Mouse (Mus musculus) skeletal muscle tissue, adult 2 months (tissue): ENCODE measurements at regions not wholly inside any gene's neighbourhood (a gene's known extent, or its start where the extent isn't known, plus 50 kb on each side); places are given as distances from the start of the nearest gene placed in this dataset.

Experiments
- DNase-seq: peaks from one replicate; pipeline ENCODE4 v3.0.0-alpha.2; 2012; ENCODE audit warnings: low read depth, low spot score

DNA sequence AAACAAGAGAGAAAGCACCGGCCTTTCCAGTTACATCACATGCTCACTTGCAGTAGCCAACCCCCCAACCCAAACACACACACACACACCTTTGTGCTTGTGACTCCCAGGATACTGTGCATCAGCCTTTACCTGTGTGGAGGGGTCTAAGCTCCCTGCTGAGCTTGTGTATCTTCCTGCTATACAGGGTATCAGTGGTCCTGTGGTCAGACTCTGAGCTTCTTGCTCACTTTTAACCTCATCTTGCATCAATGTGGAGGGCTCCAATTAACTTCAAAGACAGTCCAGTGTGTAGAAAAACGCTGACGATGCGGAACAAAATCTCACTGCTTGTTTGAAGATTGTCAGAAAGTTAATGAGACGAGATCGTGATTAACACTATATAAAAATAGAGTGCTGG is 71.4 kb upstream of the Gypa start:
- DNase-seq: no peak

DNA sequence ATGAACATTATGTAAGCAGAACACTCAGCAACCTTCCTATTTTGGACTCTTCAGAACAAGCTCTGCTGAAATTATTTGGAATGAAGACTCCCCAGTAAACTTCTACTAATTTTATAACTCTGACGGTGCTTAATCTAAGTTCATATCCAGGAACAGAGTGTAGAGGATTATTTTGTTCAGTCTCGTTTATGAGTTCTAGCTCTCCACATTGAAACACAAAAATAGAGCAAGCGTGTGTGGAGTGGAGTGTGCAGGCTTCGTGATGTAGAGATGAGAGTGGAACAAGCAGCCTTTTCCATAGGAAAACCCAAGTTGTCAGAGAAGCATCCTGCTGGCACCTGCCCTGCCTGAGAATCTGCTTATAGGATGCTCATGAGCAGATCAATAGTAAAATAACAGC is 77.5 kb upstream of the Gypa start:
- no peak for DNase-seq

DNA sequence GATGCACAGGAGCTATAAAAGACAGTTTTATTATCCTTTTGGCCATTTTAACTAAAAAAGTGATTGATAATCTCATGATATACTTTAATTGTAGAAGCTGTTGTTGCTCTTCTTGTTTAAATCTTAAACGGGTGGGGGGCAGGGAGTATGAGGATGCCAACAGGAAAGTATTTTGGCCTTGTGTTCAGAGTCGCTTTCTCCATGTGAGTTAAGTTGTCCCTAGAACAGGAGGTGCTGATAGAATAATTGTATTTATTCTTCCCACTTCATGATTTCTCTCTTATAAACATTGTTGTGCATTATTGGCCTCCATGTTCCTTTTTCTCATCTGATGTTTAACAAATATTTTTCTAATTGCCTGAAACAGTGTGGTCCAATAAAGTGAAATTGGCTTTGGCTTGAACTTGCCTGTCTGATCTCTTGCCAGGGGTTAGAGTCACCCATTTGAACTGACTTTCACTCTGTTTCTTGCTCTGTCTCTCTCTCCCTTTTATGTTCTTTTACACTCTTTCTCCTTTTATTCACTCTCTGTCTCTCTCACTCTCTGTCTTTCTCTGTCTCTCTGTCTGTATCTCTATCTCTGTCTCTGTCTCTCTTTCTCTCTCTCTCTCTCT is 93.9 kb upstream of the Gypa start:
- no peak for DNase-seq

DNA sequence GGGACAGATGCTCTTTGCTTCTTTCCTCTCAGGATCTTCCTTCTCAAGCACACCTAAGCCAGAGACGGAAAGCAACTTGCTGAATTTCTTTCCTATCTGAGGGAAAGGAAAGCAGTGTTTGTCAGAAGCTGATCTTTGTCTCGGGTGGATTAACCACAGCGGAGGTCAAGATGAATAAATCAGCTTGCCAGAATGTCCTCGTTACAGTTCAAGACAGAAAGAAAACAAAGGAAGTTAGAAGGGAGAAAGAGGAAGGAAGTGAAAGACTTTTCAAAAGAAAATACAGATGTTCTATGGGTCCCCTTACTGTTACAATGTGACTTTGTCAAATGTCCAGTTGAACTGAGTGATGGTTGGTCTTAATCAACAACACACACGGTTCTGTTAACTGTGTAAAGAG is 98.6 kb upstream of the Gypa start:
- DNase-seq: no peak

DNA sequence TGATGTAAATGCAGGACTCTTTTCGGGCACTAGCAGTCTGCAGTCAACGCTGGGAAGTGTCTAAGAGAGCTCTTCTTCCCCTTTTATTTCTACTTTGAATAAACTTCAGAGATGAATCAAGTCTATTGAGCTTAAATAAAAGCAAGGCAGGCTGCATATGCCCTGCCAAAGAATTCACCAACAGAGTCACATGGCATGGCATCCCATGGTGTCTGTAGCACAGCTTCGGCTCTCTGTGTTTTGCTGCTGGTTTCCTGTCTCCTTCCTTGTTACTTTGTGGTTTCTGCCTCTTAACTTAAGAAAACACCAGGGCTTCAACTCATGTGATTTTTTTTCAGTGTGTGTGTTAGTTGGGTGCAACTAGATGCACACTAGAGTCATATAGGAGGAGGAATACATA is 100.5 kb upstream of the Gypa start:
- DNase-seq: no peak

DNA sequence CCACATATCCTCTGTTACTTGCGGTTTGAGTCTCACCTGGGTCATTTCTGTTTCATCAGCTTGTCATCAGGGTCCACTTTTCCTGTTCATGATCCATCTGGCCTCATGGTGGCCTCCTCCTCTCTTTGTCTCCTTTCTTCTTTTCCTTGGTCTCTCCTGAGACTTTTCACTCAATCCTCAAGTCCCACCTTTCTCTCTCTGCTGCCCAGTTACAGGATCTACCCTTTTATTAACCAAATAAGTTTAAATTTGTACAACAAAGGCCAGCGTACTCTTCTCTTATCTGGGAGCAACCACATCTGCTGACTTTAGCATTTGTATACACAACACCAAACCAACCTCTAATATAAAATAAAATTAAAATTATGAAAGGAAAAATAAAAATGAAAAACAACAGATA is 124.4 kb upstream of the Gypa start:
- no peak for DNase-seq

DNA sequence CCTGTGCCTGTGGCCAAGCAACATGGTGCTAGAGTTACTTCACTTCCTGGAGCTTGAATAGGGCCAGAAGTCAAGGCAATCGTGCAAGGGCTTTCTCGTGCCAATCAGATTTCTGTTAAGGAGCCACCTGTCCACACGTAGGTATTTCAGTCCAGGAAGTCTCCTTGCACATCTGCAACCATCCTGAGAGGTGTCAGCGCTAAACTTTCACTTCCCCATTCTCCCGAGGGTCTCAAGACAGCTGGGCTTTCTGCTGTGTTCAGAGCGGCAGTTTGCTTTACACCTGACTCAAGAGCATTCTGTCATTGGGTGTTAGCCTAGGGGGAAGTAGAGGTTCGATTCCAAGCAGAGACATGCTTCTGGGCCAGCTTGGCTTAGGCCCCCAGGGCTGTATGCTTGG is 129.5 kb upstream of the Gypa start:
- DNase-seq: no peak

DNA sequence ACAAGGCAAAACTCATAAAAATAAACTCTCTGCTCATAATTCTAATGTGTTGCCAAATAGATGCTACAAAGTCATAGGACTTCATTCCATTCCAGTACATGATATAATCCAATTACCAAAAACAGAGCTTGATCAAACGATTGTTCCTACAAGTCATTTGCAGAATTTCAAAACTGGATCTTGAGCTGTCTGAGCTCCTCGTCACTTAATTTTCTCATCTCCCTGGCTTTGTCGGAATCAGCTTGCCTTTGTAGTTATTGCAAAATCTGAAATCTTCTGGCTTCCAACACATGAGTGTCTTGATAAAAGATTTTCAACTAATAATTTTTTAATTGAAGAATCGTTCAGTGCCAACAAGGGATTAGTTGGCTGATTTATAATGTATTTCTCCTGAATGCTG is 150.3 kb upstream of the Gypa start:
- no peak for DNase-seq

DNA sequence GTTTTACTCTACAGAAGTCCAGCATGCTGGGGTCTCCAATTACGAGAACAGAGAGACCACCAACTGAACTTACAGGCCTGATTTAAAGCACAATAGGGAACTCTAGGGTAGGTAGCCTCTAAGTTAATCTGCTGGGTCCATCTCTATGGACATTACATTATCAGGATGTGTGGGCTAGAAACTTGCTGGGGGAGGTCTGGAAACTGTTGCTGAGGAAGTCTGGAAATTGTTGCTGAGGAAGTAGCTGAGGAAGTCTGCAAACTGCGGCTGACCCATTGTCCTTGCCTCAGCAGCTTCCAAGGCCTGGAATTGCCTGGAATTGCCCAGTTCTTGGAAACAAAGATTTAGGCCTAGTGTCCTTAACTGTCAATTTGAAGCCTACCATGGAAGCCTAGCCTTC is 155.7 kb upstream of the Gypa start:
- DNase-seq: peak; percentile 17

DNA sequence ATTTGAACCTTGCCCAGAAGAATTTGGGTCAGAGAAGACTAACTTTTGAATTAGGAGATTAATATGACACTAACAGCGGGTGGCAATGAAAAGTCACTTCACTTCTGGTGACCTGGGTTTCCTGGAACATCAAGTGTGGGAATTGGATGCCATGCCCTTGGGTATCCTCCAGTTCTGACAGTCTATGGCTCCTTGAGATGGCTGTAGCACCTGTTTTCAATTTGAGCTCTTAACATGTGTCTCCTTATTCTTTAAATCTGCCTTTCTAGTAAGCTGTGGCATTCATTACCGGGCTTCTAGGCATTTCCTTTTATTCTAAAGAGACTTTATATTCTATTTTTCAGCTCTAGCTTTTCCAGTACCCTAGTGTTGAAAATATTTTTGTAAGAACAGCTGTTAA is 164.9 kb upstream of the Gypa start:
- DNase-seq: no peak

DNA sequence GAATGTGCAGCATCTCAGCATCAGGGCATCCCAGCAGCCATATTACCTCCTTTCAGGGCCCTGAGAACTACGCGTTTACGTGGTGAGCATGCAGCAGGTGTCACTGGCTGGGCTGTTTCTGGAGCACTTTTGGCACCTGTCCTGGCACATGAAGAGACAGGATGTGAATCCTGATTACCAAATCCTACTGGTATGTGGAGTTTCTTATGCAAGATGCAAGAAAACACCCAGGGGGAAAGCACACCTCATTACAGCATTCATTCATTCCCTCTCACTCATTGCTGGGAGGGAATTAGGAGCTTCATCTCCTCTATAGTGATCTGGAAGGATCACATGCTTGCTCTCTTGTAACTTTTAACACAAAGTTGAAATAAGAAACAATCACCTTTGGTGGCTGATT is 167.7 kb upstream of the Gypa start:
- DNase-seq: no peak

DNA sequence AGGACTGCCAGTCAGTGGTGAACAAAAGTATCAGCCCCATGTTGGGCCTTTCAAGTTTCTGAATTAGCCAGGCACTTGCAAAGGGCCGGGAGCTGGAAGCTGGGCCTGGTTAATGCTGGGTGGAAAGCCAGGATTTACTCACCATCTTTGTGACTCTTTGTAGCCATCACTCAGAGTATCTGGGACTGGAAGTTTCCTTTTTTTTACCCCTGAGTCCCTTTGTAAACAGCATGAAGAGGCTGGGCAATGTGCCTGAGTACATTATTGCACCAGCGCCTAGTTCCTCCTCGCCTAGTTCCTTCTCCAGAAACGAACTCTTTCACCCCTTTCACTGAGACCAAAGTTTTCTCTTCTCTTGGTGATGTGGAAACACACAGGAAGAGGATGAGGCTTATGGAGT is 168.4 kb upstream of the Gypa start:
- peak; percentile 19 for DNase-seq

DNA sequence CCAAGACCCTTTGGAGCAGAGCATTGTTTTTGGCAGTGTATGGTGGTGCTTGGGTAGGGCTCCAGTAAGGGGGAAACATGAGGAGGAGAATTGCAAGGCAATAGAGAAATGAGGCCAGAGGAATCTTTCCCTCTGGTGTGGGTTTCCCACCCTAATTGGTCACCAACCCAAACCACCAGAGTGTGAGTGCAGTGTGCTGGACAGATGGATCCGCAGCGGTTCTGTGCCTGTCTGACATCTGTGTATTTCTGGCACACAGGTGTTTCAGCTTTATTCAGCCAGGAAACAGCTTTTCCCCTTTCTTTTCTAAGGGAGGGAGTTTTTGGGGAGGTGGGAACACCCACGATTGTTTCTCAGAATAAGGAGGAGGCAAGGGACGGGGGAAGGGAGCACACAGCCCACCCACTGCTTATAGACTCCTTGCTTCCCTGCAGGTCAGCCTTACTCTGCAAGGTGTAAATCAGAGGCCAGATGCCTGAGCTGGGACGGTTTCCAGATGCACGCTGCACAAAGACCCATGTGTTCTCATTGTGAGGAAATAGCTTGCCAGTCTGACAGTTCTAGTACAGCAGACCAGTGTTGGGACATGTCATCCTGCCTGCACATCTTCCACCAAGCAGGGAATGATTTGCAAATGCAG is 175.2 kb upstream of the Gypa start:
- no peak for DNase-seq

DNA sequence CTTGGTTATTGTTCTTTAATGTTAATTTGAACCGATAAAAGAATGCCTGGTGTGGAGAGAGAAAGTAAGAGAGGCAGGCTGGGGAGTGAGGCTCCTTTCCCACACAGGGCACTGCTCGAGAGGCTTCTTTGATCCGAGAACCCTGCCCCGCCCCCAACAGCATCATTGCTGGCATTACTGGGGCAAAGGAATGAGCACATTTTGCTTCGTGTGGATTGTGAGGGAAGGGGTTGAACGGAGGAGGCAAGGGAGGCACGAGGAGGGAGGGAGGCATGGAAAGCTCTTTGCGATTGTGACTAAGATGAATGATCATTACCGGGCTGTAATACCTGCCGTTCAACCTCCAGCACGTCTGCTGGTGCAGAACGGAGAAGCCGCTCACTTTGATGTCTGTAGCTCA is 178.2 kb upstream of the Gypa start:
- no peak for DNase-seq

DNA sequence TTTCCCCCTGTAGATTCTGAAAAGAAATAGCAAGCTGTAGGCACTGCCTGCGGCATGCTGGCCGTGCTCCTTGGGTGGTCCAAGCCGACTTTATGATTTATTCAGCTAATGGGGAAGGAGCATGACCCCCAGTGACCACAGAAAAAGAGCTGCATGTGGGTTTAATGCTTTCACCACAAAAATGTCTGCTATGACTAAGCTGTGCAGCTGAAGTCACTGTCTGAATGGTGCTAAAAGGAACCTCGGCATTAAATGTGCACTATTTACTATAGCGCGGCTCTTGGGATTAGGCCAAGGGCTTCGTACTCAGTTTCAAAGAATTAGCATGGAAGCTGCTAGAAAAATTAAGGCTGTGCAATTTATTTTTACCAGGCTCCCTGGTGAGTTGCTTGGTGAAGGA is 178.8 kb upstream of the Gypa start:
- no peak for DNase-seq

DNA sequence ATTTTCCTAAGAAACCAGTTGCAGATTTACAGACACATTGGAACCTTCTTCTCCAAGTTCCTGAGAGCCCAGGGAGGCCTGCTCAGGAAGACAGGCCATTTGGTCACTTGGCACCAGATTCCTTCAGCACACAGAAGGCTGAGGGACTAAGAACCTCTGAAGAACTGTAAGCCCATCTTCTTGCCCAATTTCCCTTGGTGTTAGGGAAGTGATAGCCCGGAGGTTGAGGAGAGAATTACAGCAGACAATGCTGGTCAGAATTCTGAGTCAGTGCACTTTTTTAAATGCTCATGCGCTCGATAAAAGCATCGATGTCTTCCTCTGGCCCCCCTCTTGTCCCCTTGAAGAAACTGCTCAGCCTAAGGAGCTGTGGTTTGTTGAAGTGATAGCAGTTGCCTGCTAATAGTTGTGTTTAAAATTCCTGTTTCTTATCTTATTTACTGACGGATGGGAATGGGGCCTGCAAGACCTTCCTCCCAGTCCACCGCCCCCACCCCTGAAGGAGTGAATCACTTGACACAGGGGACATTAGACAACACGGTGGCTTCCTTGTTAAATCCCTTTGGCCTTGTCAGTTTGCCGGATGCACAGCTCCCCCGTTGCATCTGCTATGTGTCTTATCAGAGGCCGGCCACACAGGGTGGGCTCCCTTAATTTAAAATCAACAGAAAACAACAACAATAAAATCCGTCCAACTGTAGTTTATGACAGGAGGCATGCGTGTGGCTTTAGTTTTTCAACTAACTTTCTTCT is 179.5 kb upstream of the Gypa start:
- no peak for DNase-seq

DNA sequence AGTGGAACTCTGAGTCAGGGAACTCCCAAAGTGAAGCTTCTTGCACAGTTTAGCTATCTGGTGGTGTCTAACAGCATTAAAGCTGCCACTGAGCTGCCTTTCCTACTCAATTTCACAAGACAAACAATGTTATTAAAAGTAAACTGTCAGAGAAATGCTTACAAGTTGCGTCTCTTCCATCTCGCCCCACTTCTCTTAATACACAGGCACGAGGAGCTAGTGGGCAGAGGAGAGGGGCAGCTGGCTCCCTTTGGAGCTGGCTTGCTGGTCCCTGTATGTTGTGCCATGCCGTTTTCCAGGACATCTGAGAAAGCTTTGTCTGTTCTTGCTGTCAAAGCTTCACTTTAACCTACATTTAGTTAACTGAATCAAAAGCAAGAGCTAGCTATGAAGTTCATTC is 185.8 kb upstream of the Gypa start:
- DNase-seq: no peak

DNA sequence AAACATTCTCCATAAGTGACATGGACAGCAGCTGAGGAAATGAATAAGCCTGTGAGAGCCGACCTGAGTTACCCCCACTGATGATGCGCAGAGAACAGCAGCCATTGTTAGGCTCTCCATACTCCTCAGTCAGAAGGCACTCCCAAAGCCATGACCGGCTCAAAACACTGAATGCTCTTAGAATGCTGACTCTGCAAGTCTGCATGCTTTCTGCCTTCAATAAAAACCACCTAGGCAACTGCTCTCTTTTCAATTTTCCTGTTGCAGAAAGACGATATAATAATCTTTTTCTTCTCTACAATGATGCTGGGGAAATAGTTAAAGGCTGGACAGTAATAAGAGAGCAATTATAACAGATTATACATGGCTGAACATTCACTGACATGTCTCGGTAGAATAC is 195.0 kb upstream of the Gypa start:
- no peak for DNase-seq

DNA sequence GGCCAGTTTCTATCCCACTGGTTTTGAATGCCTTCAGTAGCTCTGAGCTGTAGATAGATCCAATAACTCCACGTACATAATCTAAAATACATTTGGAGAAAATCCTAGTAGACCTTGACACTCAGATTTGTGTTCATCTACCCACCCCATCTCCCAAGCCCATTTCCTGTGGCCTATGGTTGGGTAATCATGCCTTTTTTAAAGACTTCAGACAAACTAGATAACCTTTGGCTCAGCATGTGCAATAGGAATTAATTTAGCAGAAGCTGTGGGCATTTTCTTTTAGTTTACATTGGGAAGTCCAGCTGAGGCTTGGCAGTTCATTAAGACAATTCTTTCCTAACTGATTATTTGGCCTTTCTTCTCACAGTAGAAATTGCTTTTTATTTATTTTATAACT is 203.3 kb upstream of the Gypa start:
- no peak for DNase-seq

DNA sequence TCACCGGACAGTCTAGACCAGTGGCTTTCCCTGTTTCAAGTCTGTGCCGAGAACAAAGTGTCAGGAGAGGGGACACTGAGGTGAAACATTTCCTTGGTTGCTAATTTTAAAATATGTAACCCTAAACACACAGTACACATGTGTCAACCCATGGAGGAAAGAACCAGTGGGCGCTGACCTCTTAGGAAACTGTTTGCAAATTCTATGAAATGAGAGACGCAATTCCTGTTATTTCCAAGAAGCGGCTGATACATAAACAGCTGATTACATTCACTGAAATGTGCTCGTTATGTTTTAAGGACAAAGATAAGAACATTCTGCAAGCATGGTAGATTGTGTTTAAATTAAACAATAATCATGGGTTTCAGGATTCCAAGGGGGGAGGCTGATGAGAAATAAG is 204.3 kb upstream of the Gypa start:
- no peak for DNase-seq

DNA sequence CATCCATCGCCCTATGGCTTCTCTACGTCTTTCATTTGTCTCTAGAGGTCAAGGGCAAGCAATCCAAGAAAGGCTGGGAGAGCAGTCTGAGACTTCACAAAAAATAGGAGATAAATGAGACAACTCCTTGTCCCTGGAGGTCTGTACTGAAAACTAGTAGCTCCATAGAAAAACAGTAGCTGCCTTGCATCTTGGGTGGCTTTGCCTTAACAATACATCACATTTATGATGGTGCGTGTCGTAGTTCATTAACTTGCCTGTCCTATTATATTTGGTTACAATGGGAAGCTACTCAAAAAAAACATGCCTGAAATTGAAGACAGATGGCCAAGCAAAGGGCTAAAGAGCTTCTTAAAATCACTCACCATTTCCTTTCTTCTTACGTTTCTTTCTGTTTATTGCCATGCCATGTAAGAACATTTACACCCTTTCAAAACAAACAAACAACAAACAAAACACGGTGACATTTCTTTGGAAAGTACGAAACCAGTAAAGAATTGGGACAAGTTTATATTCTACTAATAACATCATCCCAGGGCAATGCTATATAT is 211.2 kb upstream of the Hhip start:
- DNase-seq: no peak

DNA sequence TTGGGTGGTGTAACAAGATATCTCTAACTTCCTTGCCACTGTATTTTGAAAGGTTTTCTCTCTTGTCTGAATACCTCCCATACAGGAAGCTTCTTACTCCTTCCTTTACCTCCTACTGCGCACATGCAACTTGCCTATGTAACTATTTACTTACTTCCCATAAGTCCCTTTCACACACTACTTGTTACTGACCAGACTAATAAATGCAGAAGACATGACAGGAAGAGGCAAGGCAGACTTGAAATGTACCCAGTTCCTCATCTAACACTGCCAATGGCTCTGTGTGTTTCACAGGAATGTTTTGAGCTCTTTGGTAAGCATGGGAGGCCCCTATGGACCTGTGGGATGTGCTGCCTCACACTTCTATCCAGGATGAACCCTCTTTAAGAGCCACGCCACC is 207.1 kb upstream of the Hhip start:
- DNase-seq: peak; percentile 3

DNA sequence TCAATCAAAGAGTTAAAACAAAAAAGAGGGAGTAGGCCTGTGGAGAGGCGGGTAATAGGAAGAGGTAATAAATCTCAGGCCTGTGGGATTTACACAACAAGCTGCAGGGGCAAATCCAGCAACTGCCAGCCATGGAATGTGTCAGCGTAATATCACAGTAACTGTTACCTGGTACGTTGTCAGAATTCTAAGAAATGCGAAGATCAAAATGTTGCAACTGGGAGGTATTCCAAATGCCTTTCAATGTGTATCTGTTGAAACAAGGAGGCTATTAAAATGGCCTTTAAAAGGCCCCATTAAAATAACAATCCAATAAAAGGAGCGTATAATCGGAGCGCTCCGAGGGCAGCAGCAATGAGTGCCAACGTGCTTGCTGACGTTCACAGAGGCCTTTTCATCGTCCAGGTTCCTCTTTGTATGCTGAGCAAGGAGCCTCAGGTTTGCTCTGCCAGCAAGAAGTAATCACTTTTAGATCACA is 205.7 kb upstream of the Hhip start:
- DNase-seq: no peak
